Mouse (Mus musculus) thymus, adult 18-20 months (tissue): ENCODE results near the gene Mettl8.

ENCODE experiments used
- DNase-seq, 2 experiments: peaks; one replicate each; pipeline ENCODE4 v3.0.0; 2022; ENCODE audit warnings: mixed read lengths in 2 of 2

Gene Mettl8

DNA sequence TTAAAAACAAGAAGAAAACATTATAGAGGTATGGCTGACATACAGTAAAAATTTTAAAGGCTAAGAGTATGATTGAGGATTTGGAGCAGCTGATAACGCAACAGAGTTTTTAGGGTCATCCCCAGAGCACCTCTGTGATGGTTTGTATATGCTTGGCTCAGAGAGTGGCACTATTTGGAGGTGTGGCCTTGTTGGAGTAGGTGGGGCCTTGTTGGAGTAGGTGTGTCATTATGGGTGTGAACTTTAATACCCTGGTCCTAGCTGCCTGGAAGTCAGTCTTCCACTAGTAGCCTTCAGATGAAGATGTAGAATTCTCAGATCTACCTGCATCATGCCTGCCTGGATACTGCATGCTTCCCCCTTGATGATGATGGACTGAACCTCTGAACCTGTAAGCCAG, 131.3 kb downstream of the Mettl8 start:
- no peak for DNase-seq

DNA sequence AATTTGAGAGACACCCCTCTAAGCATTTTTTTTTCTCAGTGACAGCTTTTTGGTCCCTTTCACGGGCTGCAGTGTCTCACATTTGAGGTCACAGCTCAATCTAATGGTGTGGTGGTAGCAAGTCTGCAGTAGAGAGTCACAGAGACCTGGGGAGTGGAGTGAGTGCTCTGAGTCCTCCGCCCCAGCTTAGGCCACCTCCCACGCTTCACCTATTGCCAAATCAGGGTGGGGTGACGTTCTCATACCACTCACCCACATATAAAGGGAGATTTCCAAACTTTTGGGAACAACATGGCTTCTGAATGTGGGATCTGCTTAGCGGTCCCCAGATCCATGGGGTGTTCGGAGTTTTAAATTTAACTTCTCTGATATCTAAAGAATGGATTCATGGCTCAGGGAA, 132.6 kb downstream of the Mettl8 start:
- DNase-seq: no peak

DNA sequence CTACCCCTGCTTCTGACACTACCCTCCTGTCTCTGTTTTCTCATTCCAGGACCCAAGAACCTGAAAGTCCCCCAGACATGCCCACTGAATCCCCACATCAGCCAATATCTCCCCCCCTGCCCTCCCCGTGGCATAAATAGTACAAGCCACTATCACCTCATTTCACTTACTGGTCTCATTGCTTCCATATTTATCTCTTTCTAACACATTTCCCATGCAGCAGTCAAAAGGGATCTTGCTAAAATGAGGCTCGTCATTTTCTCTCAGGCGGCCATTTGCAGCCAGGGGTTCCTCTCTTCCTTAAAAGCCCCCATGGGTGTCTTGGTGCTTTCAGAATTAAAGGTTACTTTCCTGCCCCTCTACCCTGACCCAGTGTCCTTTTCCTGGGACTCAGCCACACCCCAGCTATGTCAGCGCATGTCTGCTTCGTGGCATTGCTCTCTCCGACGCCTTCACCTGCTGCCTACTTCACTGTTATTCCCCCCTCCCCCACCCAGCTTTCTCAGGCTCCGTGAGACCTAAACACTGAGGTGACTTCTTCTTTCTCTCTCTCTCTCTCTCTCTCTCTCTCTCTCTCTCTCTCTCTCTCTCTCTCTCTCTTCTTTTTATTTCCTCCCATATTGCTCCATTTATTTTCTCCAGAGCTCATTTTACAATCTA, 134.3 kb downstream of the Mettl8 start:
- no peak for DNase-seq

DNA sequence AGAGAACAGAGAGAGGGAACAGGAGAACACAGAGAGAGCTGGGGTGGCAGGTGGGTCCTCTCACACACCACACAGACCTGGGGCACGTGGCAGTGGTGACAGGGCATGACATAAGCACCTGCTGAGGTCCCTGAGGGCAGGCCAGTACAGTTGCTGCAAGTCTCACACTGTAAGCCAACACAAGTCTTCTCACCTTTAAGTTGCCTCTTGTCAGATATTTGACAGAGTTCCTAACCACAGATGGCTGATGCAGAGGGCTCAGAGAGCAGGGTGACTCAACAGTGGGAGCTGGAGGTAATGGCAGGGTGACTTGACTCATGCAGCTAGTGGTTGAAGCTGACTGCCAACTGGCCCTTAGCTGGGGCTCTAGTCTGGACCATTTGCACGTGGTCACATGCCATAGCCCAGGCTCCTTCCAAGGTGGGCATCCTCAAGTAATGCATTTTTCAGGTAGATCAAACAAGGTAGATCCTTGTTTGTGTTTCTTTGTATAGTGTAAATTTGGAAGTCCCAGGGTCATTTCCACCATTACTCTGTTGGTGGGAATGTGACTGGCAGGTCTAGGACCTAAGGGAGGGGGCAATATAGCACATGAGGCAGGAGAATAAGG, 135.4 kb downstream of the Mettl8 start:
- peak; percentile 56 to 75 for DNase-seq

DNA sequence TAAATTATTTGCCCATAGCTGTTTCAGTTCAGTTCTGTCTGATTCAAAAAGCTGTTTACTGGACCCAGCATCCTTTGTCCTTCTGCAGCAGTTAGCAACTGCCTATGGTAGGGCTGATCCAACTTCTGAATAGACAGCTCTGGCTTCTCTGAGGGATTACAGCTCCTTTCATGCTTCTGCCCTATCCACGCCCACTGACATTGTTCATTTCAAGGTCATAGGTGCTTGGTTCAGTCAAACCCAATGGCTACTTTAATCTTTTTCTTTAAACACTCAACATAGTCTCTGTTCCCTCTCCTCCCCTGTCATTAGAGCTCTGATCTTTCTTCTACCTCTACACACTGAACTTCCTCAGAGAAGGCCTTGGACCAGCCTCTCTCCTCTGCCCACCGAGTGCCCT, 136.9 kb downstream of the Mettl8 start:
- DNase-seq: no peak
